Mouse (Mus musculus): ENCODE results near the gene Zfp219. TPM values are rescaled to one million over a fixed set of nuclear protein-coding genes. Genes with fewer than 3 reads are reported as not detected.

Zfp219 gene
- total RNA-seq, 1 experiment from 2014 or later: 5.1 TPM

GRCm38 (mm10) chr14:51983855-51984246, 36.7 kb downstream of the Zfp219 start:
- ATAC-seq (ENCODE audit: extremely low read depth, insufficient number of reproducible peaks, low FRiP score, poor library complexity, severe bottlenecking): no peak

GRCm38 (mm10) chr14:51983251-51983650, 37.3 kb downstream of the Zfp219 start:
- ATAC-seq (ENCODE audit: extremely low read depth, insufficient number of reproducible peaks, low FRiP score, poor library complexity, severe bottlenecking): no peak

- ATAC-seq (ENCODE audit: extremely low read depth, insufficient number of reproducible peaks, low FRiP score, poor library complexity, severe bottlenecking): no peak
Observed at GRCm38 (mm10) chr14:51979252-51979651, 41.3 kb downstream of the Zfp219 start.

GRCm38 (mm10) chr14:51967400-51967799, 53.1 kb downstream of the Zfp219 start:
- ATAC-seq (ENCODE audit: extremely low read depth, insufficient number of reproducible peaks, low FRiP score, poor library complexity, severe bottlenecking): no peak

- no peak for ATAC-seq (ENCODE audit: extremely low read depth, insufficient number of reproducible peaks, low FRiP score, poor library complexity, severe bottlenecking)
Observed at GRCm38 (mm10) chr14:51960316-51960715, 60.2 kb downstream of the Zfp219 start.

Other genes starting within 250 kb of the Zfp219 start
- gene Ang4, start 247.1 kb downstream of the Zfp219 start, total RNA-seq (2017): not detected in 2 replicates
- gene AY358078, start 220.7 kb downstream of the Zfp219 start, total RNA-seq (2017): not detected in 2 replicates
- not detected in 2 replicates for gene Ear6, start 167.0 kb downstream of the Zfp219 start, total RNA-seq (2017)
- gene Mettl17, start 135.9 kb downstream of the Zfp219 start, total RNA-seq (2017): 23.1 and 25.8 TPM in 2 replicates
- gene Slc39a2, start 127.8 kb downstream of the Zfp219 start, total RNA-seq (2017): 0.37 and 0.58 TPM in 2 replicates
- gene Ndrg2, start 106.6 kb downstream of the Zfp219 start, total RNA-seq (2017): 0.74 and 4.7 TPM in 2 replicates
- not detected in 2 replicates for gene Tppp2, start 102.3 kb downstream of the Zfp219 start, total RNA-seq (2017)
- not detected in 2 replicates for gene Rnase13, start 98.0 kb downstream of the Zfp219 start, total RNA-seq (2017)
- gene Arhgef40, start 36.0 kb downstream of the Zfp219 start, total RNA-seq (2017): 1.5 TPM in 1 of 2 replicates, not detected in the other
- not detected in 2 replicates for gene Tmem253, start 5.1 kb downstream of the Zfp219 start, total RNA-seq (2017)
- gene Olfr221, start 21.7 kb upstream of the Zfp219 start, total RNA-seq (2017): not detected in 2 replicates
- 397 and 426 TPM in 2 replicates for gene Hnrnpc, start 83.3 kb upstream of the Zfp219 start, total RNA-seq (2017)
- 42.0 and 46.1 TPM in 2 replicates for gene Rpgrip1, start 90.0 kb upstream of the Zfp219 start, total RNA-seq (2017)
- gene Supt16, start 176.7 kb upstream of the Zfp219 start, total RNA-seq (2017): 97.9 and 102 TPM in 2 replicates
- 155 and 214 TPM in 2 replicates for gene Chd8, start 237.0 kb upstream of the Zfp219 start, total RNA-seq (2017)